Mouse (Mus musculus) liver, embryonic 14.5 days (tissue): ENCODE data around the gene Wfdc17. TPM values are rescaled to one million over a fixed set of nuclear protein-coding genes. Genes with fewer than 3 reads are reported as not detected.

Experiments
- ATAC-seq: fragments of 200-750 bp; cut with Nextera tagmentation; 2 replicates; pipeline ENCODE4 v1.8.0; 2017; ENCODE audit warnings: moderate number of reproducible peaks, mild to moderate bottlenecking, moderate library complexity; ENCODE audit not compliant: insufficient read depth
- DNase-seq, 3 experiments: peaks; one replicate each; pipeline ENCODE4 v3.0.0-alpha.2; 2012 to 2013; ENCODE audit warnings: low read depth in 3 of 3, low spot score in 3 of 3
- H3K27ac ChIP-seq: fragments of 300-500 bp; sonication (generic); 2 replicates; pipeline ENCODE4 v1.5.1; 2014; ENCODE audit warnings: moderate library complexity, mild to moderate bottlenecking, control low read depth, inconsistent platforms
- H3K27me3 ChIP-seq: fragments of 300-500 bp; sonication (generic); 2 replicates; pipeline ENCODE4 v1.6.1; 2014; ENCODE audit warnings: mild to moderate bottlenecking, low read length, moderate library complexity; ENCODE audit not compliant: control insufficient read depth, insufficient read depth
- H3K36me3 ChIP-seq: fragments of 300-500 bp; sonication (generic); replicated peaks from 2 replicates; pipeline ENCODE4 v1.6.1; 2014; ENCODE audit warnings: low read depth; ENCODE audit not compliant: control insufficient read depth, insufficient read depth
- H3K4me1 ChIP-seq, 2 experiments: fragments of 200-500 bp in 1 of 2; fragments of 300-500 bp in 1 of 2; sonication (generic) in 1 of 2; replicated peaks; 2 replicates each; pipeline ENCODE4 v1.6.1; 2012 to 2014; ENCODE audit warnings: antibody characterized with exemption in 1 of 2, inconsistent platforms in 1 of 2, low read length in 1 of 2; ENCODE audit not compliant: control insufficient read depth in 2 of 2, insufficient read depth in 2 of 2
- H3K4me2 ChIP-seq: fragments of 300-500 bp; sonication (generic); 2 replicates; pipeline ENCODE4 v1.6.1; 2014; ENCODE audit warnings: low read depth, mild to moderate bottlenecking, control low read depth, moderate library complexity
- H3K4me3 ChIP-seq, 2 experiments: fragments of 200-500 bp in 1 of 2; fragments of 300-500 bp in 1 of 2; sonication (generic) in 1 of 2; 2 replicates each; pipeline ENCODE4 v1.5.1; 2012 to 2014; ENCODE audit warnings: low read depth in 2 of 2, low read length in 2 of 2, mild to moderate bottlenecking in 2 of 2, control low read depth in 1 of 2, inconsistent platforms in 1 of 2, moderate library complexity in 1 of 2; ENCODE audit not compliant: insufficient read depth in 1 of 2
- H3K9ac ChIP-seq: fragments of 300-500 bp; sonication (generic); replicated peaks from 2 replicates; pipeline ENCODE4 v1.6.1; 2014; ENCODE audit warnings: mild to moderate bottlenecking, control low read depth, moderate library complexity
- H3K9me3 ChIP-seq: fragments of 300-500 bp; sonication (generic); 2 replicates; pipeline ENCODE4 v1.6.1; 2016; ENCODE audit warnings: low read length, mixed read lengths; ENCODE audit not compliant: control insufficient read depth
- CTCF ChIP-seq: IDR thresholded peaks from 2 replicates; pipeline ENCODE4 v1.5.1; 2016; ENCODE audit warnings: antibody characterized with exemption, low read depth, control low read depth
- EP300 ChIP-seq: IDR thresholded peaks from 2 replicates; pipeline ENCODE4 v1.6.1; 2016; ENCODE audit warnings: antibody characterized with exemption, low read depth
- WGBS: fragments of 180-500 bp; shearing (Covaris S2); extraction: QIAGEN DNeasy Blood & Tissue Kit; methylation state at CpG from one replicate; pipeline ENCODE4 v1.1.7; 2014; ENCODE audit not compliant: insufficient replicate concordance; 5-methylcytosine and 5-hydroxymethylcytosine counted together
- polyA plus RNA-seq, 2 experiments: library from polyadenylated mRNA; depleted of rRNA in 1 of 2; stranded (reverse) in 1 of 2; unstranded in 1 of 2; fragments of >200 nt; fragmentation: Nextera tagmentation in 1 of 2; extraction: Ambion mirVana in 1 of 2; gene quantifications; 2 replicates each; pipeline versions ENCODE4 v1.2.1 to v1.2.3; 2012 to 2014

Wfdc17 gene
- polyA plus RNA-seq, 2 experiments, result 7.9 to 21.7 TPM

GRCm38 (mm10) chr11:83708715-83709114, 4.9 kb downstream of the Wfdc17 start, which contains the start of gene Wfdc18:
Wfdc18 (plus strand) TSS chr11:83709015.
- no peak for DNase-seq
- no peak within 1 kb of the TSS for H3K9ac ChIP-seq
- WGBS, result 49% methylated on average over 4 of the region's 4 CpGs

GRCm38 (mm10) chr11:83709683-83710082, 5.9 kb downstream of the Wfdc17 start:
- Histone ChIP-seq H3K4me2 (no peak overlapping the region), H3K9me3 (no peaks in the 10 kb centered on the region), H3K4me1 (no peaks in the 10 kb centered on the region), H3K27ac (no peak overlapping the region), H3K27me3 (no peaks in the 10 kb centered on the region), H3K4me3 (no peak overlapping the region), H3K36me3 (no peaks in the 10 kb centered on the region), H3K9ac (no peak overlapping the region)
- TF ChIP-seq CTCF (no peak), EP300 (no peak)
- ATAC-seq (no peak), DNase-seq (no peak)
- 82% methylated on average over 5 of the region's 5 CpGs for WGBS

More at GRCm38 (mm10) chr11:83708715-83709114, 4.9 kb downstream of the Wfdc17 start, which contains the start of gene Wfdc18:
- Histone ChIP-seq H3K36me3 (no peaks in the 10 kb centered on the region), H3K27ac (no peak within 1 kb of the TSS), H3K4me2 (no peak within 1 kb of the TSS), H3K4me1 (no peaks in the 10 kb centered on the region), H3K4me3 (no peak within 1 kb of the TSS), H3K9me3 (no peaks in the 10 kb centered on the region), H3K27me3 (no peaks in the 10 kb centered on the region)
- no peak for ATAC-seq
- TF ChIP-seq CTCF (no peak), EP300 (no peak)

- no peaks in the 10 kb centered on the region for H3K9me3 ChIP-seq
- no peak overlapping the region for H3K9ac ChIP-seq
- no peaks in the 10 kb centered on the region for H3K27me3 ChIP-seq
- H3K36me3 ChIP-seq, result no peaks in the 10 kb centered on the region
- DNase-seq (no peak), ATAC-seq (no peak)
- H3K4me2 ChIP-seq, result no peak overlapping the region
- no peak overlapping the region for H3K4me3 ChIP-seq
- no peak for TF ChIP-seq EP300
- TF ChIP-seq CTCF, result no peak
- no peak overlapping the region for H3K27ac ChIP-seq
- no peaks in the 10 kb centered on the region for H3K4me1 ChIP-seq
- WGBS, result 50% methylated on average over 1 of the region's 1 CpGs
Observed at GRCm38 (mm10) chr11:83712671-83713070, 8.9 kb downstream of the Wfdc17 start.

GRCm38 (mm10) chr11:83713925-83714324, 10.1 kb downstream of the Wfdc17 start:
- Histone ChIP-seq H3K27me3 (no peaks in the 10 kb centered on the region), H3K27ac (no peak overlapping the region), H3K9me3 (no peaks in the 10 kb centered on the region), H3K4me3 (no peak overlapping the region), H3K4me1 (no peaks in the 10 kb centered on the region), H3K9ac (no peak overlapping the region), H3K4me2 (no peak overlapping the region), H3K36me3 (no peaks in the 10 kb centered on the region)
- ATAC-seq, result no peak
- TF ChIP-seq CTCF (no peak), EP300 (no peak)
- DNase-seq, result no peak
- 14% methylated on average over 2 of the region's 2 CpGs for WGBS

- Histone ChIP-seq H3K4me2 (no peak overlapping the region), H3K36me3 (no peaks in the 10 kb centered on the region), H3K9ac (no peak overlapping the region), H3K27me3 (no peaks in the 10 kb centered on the region), H3K4me1 (no peaks in the 10 kb centered on the region), H3K27ac (no peak overlapping the region), H3K4me3 (no peak overlapping the region), H3K9me3 (no peaks in the 10 kb centered on the region)
- no peak for ATAC-seq
- 54% methylated on average over 6 of the region's 6 CpGs for WGBS
- DNase-seq, result no peak
- TF ChIP-seq EP300, result no peak
- TF ChIP-seq CTCF, result no peak
Observed at GRCm38 (mm10) chr11:83717042-83717665, 13.4 kb downstream of the Wfdc17 start.
